Mouse (Mus musculus) thymus, postnatal 4 days (tissue): ENCODE measurements around the gene Commd8.
"Not testable (repeated sequence)": the region's sequence is repeated elsewhere in the genome, so short reads cannot be mapped to it uniquely, and the experiment has no call there.

ENCODE experiments used
- DNase-seq: peaks from one replicate; pipeline ENCODE4 v3.0.0; 2021

Commd8 gene

DNA sequence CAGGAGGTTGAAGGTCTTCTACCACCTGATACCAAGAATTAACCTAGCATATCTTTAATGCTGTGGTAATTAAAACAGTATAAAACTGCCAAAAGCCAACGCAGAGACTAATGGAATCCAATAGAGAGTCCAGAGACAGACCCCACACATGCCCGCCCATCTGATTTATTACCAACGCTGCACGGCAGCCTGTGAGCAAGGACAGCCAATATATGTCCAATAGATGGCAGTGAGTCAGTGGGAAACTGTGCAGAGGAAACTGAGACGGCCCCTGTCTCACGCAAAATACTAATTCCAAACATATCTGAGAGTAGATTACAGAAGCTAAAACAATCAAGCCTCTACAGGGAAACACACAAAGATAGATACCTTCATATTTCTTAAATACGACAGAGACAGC, 3.6 kb downstream of the Commd8 start:
- DNase-seq: no peak

DNA sequence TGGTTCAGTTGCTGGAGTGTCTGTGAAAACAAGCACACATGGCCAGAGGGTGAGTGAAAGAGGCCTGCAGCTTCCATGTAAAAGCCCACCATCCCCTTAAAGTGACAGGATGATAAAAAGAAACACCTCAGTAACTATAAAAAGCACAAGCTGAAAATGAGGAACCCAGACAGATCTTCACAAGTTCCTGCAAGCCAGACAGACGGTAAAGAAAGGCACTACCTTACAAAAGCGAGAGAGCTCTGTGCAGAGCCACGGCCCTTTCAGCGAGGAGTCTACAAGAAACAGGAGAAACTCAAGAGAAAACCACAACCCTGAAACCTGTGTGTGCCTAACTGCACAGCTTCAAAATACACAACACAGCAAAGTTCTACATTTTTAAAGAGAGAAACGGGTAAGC, 5.1 kb downstream of the Commd8 start:
- peak; percentile 42 for DNase-seq

DNA sequence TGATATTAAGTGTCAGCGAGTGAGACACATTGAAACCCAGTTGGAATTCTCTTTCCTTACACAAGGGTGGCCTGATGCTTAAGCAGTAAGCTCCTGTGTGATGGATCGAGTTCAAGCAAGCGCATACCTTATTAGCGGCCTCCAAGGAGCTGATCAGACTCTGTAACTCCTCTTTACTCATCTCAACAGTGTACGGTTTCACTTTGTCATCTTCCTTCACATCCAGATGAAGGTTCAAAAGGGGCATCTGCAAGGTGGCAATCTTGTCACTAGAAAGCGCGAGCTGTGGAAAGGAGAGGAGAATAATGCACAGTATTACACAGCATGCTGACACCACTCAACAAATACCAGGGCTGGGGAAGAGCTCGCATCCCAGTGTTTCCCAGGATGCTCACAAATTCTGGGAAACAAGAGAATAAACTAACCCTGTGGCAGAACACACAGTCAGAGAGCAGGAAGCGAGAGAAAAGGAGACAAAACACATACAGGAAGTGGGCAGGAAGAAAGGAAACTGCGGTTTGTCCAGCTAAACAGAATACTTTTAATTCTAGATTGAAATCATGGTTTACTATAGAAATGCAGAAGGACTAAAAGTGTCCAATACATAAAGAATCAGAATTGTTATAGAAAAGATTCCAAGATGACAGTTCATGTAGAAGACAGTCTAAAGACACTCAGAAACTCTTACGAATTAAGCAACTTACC, 7.1 kb downstream of the Commd8 start:
- peak; percentile 28 for DNase-seq

DNA sequence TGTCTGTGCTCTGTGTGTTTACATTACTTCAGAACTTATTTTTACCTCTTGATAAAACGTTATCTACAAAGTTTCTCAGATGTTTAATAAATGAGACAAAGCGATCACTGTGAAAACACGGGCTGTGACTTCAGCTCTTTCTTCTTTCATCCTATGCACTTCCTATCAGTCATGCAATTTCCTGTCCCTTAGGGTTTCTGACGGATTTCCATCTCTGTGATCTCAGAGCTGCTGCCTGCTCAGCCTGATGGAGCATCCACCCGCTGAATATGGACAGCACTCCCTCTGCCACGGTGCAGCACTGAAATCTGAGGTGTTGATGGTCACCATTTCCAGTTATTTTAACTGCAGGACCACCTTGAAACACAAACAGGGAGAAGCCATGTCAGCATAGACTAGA, 8.5 kb downstream of the Commd8 start:
- no peak for DNase-seq

GRCm38 (mm10) chr5:72158667-72159066, 9.3 kb downstream of the Commd8 start:
- no peak for DNase-seq

GRCm38 (mm10) chr5:72156598-72156997, 11.4 kb downstream of the Commd8 start:
- no peak for DNase-seq

- DNase-seq: not testable (repeated sequence)
Observed at GRCm38 (mm10) chr5:72155686-72156085, 12.3 kb downstream of the Commd8 start.

DNA sequence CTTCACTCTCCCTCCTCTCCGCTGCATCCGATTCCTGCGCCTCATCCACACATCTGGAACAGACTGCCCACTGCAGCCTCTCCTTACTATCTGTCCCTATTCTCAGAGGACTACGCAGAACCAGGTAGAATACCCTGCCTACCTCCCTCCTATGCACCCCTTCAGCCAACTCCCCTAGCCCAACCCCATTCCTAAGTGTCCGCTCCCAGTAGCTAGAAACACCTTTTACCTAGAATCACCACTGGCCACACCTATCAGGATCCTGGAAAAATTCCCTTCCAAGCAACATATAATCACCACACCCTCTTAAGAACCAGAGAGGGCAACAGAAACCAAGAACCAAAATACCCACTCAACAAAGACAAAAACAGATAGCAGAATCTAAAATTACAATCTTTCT, 17.1 kb downstream of the Commd8 start:
- no peak for DNase-seq

DNA sequence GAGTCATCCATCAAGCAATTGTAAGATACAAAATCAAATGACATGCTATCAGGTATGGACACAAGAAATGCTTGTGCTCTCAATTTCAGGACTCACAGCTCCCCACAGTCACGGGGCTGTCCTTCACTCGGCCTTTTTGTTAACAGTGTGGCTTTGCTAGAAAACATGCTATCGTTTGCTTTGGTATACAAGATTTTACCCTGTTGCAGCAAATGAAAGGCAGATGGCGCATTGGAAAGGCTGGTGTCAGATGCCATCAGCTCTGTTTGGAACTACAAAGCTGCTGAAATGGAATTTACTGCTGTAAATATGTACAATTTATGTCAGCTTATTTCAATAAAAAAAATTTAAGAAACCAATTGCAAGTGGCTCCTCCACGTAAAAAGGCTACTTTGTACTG, 19.3 kb downstream of the Commd8 start:
- DNase-seq: no peak

DNA sequence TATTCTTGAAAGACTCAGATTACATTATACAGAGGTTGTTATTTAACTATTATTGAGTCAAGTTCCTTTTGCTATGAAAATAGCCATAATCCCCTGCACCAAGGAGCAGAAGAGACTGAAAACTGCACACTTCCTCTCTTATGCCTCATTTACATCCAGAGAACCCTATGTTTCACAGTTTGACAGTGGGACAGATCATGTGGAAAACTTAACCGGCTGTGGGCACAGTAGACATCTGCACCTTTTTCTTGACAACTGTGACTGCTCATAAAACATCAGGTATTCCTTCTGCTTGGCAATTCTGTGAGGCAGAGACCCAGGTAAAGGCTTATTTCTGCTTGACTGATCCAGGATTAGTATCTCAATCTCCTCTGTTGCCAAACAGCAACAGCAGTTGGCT, 28.4 kb downstream of the Commd8 start:
- DNase-seq: no peak

GRCm38 (mm10) chr5:72138256-72138655, 29.7 kb downstream of the Commd8 start:
- no peak for DNase-seq

DNA sequence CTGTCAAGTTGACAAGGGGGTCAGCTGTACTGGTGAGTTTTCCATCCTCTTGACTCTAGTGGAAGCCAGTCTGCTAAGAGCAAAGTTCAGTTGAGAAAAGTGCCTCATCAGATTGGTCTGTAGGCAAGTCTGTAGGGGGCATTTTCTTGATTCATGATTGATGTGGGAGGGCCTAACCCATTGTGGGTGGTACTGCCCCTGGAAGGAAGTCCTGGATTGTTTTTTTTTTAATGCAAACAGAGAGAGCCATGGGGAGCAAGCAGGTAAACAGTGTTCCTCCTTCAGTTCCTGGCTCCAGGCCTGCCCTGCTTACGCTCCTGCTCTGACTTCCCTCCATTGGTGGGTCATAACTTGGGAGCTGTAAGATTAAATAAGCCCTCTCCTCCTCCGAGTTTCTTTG, 34.1 kb downstream of the Commd8 start:
- DNase-seq: no peak

GRCm38 (mm10) chr5:72126681-72127080, 41.3 kb downstream of the Commd8 start:
- DNase-seq: no peak

DNA sequence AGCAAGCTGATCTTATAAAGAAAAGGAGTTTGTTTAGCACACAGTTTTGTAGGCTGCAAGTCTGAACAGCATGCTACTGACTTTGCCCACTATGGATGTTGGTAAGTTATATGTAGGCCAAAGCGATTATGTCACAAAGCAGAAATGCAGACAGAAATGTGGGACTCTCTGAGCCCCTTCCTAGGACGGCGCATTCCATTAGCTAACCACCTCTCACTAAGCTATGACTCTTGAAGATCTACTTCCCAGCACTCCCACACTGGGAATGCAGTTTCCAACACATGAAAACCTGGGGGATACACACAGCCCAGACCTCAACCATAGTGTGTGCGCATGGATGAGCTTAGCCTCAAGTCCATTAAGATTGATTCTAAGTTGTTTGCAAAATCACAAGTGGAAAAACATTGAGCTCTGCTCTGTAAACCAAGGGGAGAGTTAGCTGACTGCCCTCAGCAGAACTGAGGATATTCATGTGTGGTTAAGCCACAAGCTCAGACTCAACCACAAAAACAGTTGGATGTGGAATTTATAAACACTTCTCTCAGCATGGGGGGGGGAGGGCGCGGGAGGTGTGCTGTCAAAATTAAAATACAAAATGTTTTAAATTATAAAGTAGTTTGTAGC, 45.5 kb downstream of the Commd8 start:
- no peak for DNase-seq
